ENCODE assay signal across 24 mouse cellular contexts in the genomic region with DNA sequence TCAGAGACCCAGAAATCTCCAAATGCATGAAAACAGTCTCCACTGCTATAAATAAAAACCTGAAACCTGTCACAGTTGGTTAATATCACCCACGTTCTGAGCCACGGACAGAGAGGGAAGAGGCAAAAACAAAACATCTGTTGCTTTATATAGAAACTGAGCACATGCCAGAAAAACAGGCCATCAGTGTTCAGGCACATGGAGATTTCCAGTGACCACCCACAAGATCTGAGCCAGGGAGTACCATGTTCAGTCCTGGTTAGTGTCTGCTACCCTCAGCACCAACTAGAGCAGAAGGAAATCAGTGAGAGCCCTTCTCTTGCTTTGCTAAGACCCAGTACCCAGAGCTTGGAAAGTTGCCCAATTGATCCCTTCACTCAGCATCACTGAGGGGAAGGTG.
DNase-seq lines count a peak whose midpoint lies in the region; ATAC-seq and TF ChIP-seq lines count a peak whose summit lies in the region.
"Had no signal": no experiment of that assay in that cellular context is flagged by ENCODE, and none has a peak within 500 bp of the region (broad histone marks: within the 10 kb centered on the region; RNA-seq: fewer than 3 reads in every experiment).

No protein-coding gene starts in this region.

- H3K4me2 ChIP-seq in forebrain, embryonic 14.5 days (ENCODE audit: low read length), result no peak overlapping the region
- no peak overlapping the region for H3K4me2 ChIP-seq in forebrain, embryonic 12.5 days
- no peak overlapping the region for H3K4me2 ChIP-seq in heart, postnatal 0 days (ENCODE audit: low read depth, low read length)
- H3K4me2 ChIP-seq: embryonic facial prominence, embryonic 15.5 days; kidney, embryonic 15.5 days; limb, embryonic 13.5 days; liver, embryonic 12.5 days; midbrain, embryonic 12.5 days; neural tube, embryonic 12.5 days had no signal

- no peaks in the 10 kb centered on the region for H3K36me3 ChIP-seq in forebrain, embryonic 14.5 days (ENCODE audit: control insufficient read depth, insufficient read depth, low read length)
- H3K36me3 ChIP-seq in forebrain, embryonic 12.5 days (replicated peaks), result no peaks in the 10 kb centered on the region
- no peaks in the 10 kb centered on the region for H3K36me3 ChIP-seq in heart, postnatal 0 days (replicated peaks; ENCODE audit: control insufficient read depth, insufficient read depth, low read length)
- H3K36me3 ChIP-seq: embryonic facial prominence, embryonic 15.5 days; kidney, embryonic 15.5 days; limb, embryonic 13.5 days; liver, embryonic 12.5 days; midbrain, embryonic 12.5 days; neural tube, embryonic 12.5 days had no signal

- H3K4me1 ChIP-seq in forebrain, embryonic 14.5 days (ENCODE audit: control insufficient read depth, insufficient read depth, low read length), result no peaks in the 10 kb centered on the region
- no peaks in the 10 kb centered on the region for H3K4me1 ChIP-seq in forebrain, embryonic 12.5 days
- H3K4me1 ChIP-seq in heart, postnatal 0 days (ENCODE audit: control insufficient read depth, insufficient read depth), result no peaks in the 10 kb centered on the region
- H3K4me1 ChIP-seq: embryonic facial prominence, embryonic 15.5 days; kidney, embryonic 15.5 days; limb, embryonic 13.5 days; liver, embryonic 12.5 days; midbrain, embryonic 12.5 days; neural tube, embryonic 12.5 days had no signal

- no peaks in the 10 kb centered on the region for H3K9me3 ChIP-seq in forebrain, embryonic 14.5 days (replicated peaks; ENCODE audit: control insufficient read depth, low read length)
- no peaks in the 10 kb centered on the region for H3K9me3 ChIP-seq in forebrain, embryonic 12.5 days
- no peaks in the 10 kb centered on the region for H3K9me3 ChIP-seq in heart, postnatal 0 days (replicated peaks; ENCODE audit: control insufficient read depth, low read length)
- H3K9me3 ChIP-seq: embryonic facial prominence, embryonic 15.5 days; kidney, embryonic 15.5 days; limb, embryonic 13.5 days; liver, embryonic 12.5 days; midbrain, embryonic 12.5 days; neural tube, embryonic 12.5 days had no signal

- WGBS in forebrain, embryonic 14.5 days, result 56% methylated on average over 2 of the region's 2 CpGs
- WGBS in forebrain, embryonic 12.5 days, result 70% methylated on average over 2 of the region's 2 CpGs
- 3% methylated on average over 2 of the region's 2 CpGs for WGBS in heart, postnatal 0 days

- DNase-seq in forebrain, embryonic 14.5 days (ENCODE audit: low spot score), result peak; percentile 6
- peak; percentile 33 for DNase-seq in heart, postnatal 0 days (ENCODE audit: low spot score)
- DNase-seq in heart, adult 9 months (ENCODE audit: low spot score in 2 of 2), result no peak
- DNase-seq in lung, postnatal 36 days, result peak; percentile 4
- no peak for DNase-seq in lung, adult 18-20 months
- peak; percentile 16 for DNase-seq in retina, embryonic 14.5 days (ENCODE audit: low spot score)
- DNase-seq in urinary bladder, adult 18-20 months (ENCODE audit: low spot score in 2 of 2), result no peak
- DNase-seq: adrenal gland, postnatal 36 days; cerebellum, adult 11 months; gastrocnemius, postnatal 14 days; kidney, adult 11 months; kidney, postnatal 36 days; layer of hippocampus, postnatal 36 days; lung, adult 2 months; thymus, postnatal 25 days had no signal

- TF ChIP-seq CTCF in heart, postnatal 0 days (IDR thresholded peaks at IDR 0.05; ENCODE audit: low read depth), result no peak

- no peak for ATAC-seq in forebrain, embryonic 14.5 days
- ATAC-seq in forebrain, embryonic 12.5 days (ENCODE audit: low FRiP score), result no peak
- peak; percentile 68; the same call in 1 of the 2 replicates for ATAC-seq in heart, postnatal 0 days (ENCODE audit: insufficient read depth, low read depth)
- ATAC-seq: CD4-positive, CD25-positive, alpha-beta regulatory T cell, adult 4 months; forebrain, embryonic 16.5 days; liver, embryonic 12.5 days had no signal

- no peak overlapping the region for H3K27ac ChIP-seq in forebrain, embryonic 14.5 days (ENCODE audit: low read depth, low read length)
- H3K27ac ChIP-seq in forebrain, embryonic 12.5 days, result no peak overlapping the region
- peak overlapping the region; percentile 64 for H3K27ac ChIP-seq in heart, postnatal 0 days (ENCODE audit: low read depth)
- H3K27ac ChIP-seq: embryonic facial prominence, embryonic 15.5 days; kidney, embryonic 15.5 days; limb, embryonic 13.5 days; liver, embryonic 12.5 days; midbrain, embryonic 12.5 days; neural tube, embryonic 12.5 days had no signal

- H3K9ac ChIP-seq in forebrain, embryonic 14.5 days (ENCODE audit: low read length), result no peak overlapping the region
- H3K9ac ChIP-seq in forebrain, embryonic 12.5 days, result no peak overlapping the region
- H3K9ac ChIP-seq in heart, postnatal 0 days (replicated peaks; ENCODE audit: low read depth, low read length), result no peak overlapping the region
- H3K9ac ChIP-seq: embryonic facial prominence, embryonic 15.5 days; kidney, embryonic 15.5 days; limb, embryonic 13.5 days; liver, embryonic 12.5 days; midbrain, embryonic 12.5 days; neural tube, embryonic 12.5 days had no signal

- TF ChIP-seq EP300 in heart, postnatal 0 days (IDR thresholded peaks at IDR 0.05; ENCODE audit: low read depth), result no peak

- no peak overlapping the region for H3K4me3 ChIP-seq in forebrain, embryonic 14.5 days (ENCODE audit: low read depth, low read length)
- H3K4me3 ChIP-seq in forebrain, embryonic 12.5 days (replicated peaks), result no peak overlapping the region
- H3K4me3 ChIP-seq in heart, postnatal 0 days (ENCODE audit: low read depth, low read length), result no peak overlapping the region
- H3K4me3 ChIP-seq: embryonic facial prominence, embryonic 15.5 days; kidney, embryonic 15.5 days; limb, embryonic 13.5 days; liver, embryonic 12.5 days; midbrain, embryonic 12.5 days; neural tube, embryonic 12.5 days had no signal

- H3K27me3 ChIP-seq in forebrain, embryonic 14.5 days (replicated peaks; ENCODE audit: control insufficient read depth, insufficient read depth, low read length), result no peaks in the 10 kb centered on the region
- H3K27me3 ChIP-seq in forebrain, embryonic 12.5 days, result no peaks in the 10 kb centered on the region
- H3K27me3 ChIP-seq in heart, postnatal 0 days (ENCODE audit: control insufficient read depth, insufficient read depth, low read length), result no peaks in the 10 kb centered on the region
- H3K27me3 ChIP-seq: embryonic facial prominence, embryonic 15.5 days; kidney, embryonic 15.5 days; limb, embryonic 13.5 days; liver, embryonic 12.5 days; midbrain, embryonic 12.5 days; neural tube, embryonic 12.5 days had no signal

Comparison
In these comparisons a context has a peak if more than half of its experiments do, and no peak if none do; other contexts are left out.
1. DNase-seq: peak in forebrain, embryonic 14.5 days (single experiment), heart, postnatal 0 days (single experiment), lung, postnatal 36 days (single experiment) and retina, embryonic 14.5 days (single experiment); none in heart, adult 9 months (0 of 2), lung, adult 18-20 months (0 of 2) and urinary bladder, adult 18-20 months (0 of 2).